Mouse (Mus musculus): ENCODE data around the gene Jak2. TPM values are rescaled to one million over a fixed set of nuclear protein-coding genes. Genes with fewer than 3 reads are reported as not detected.

Jak2 gene
- polyA plus RNA-seq, 1 experiment from 2014 or later, result 11.7 TPM

- Histone ChIP-seq H3K4me2 (replicated peaks) (no peak overlapping the region), H3K9me3 (replicated peaks) (no peaks in the 10 kb centered on the region), H3K4me3 (replicated peaks) (no peak overlapping the region), H3K4me1 (no peaks in the 10 kb centered on the region), H3K27me3 (no peaks in the 10 kb centered on the region), H3K9ac (no peak overlapping the region), H3K27ac (replicated peaks) (no peak overlapping the region), H3K36me3 (peaks cover 9% of the 10 kb centered on the region)
- no peak for ATAC-seq (ENCODE audit: insufficient number of reproducible peaks, low FRiP score, low TSS enrichment, low read depth)
- WGBS, result 87% methylated on average over 3 of the region's 3 CpGs
Observed at GRCm38 (mm10) chr19:29272011-29272809, 20.6 kb downstream of the Jak2 start.

- Histone ChIP-seq H3K9me3 (replicated peaks) (no peaks in the 10 kb centered on the region), H3K9ac (no peak overlapping the region), H3K36me3 (peaks cover 25% of the 10 kb centered on the region), H3K4me3 (replicated peaks) (no peak overlapping the region), H3K27me3 (no peaks in the 10 kb centered on the region), H3K27ac (replicated peaks) (no peak overlapping the region), H3K4me1 (no peaks in the 10 kb centered on the region), H3K4me2 (replicated peaks) (no peak overlapping the region)
- WGBS, result 96% methylated on average over 4 of the region's 4 CpGs
- no peak for ATAC-seq (ENCODE audit: insufficient number of reproducible peaks, low FRiP score, low TSS enrichment, low read depth)
Observed at GRCm38 (mm10) chr19:29276414-29276813, 24.8 kb downstream of the Jak2 start.

- Histone ChIP-seq H3K27me3 (no peaks in the 10 kb centered on the region), H3K4me2 (replicated peaks) (no peak overlapping the region)
- WGBS, result 76% methylated on average over 6 of the region's 6 CpGs
Observed at GRCm38 (mm10) chr19:29278944-29279587, 27.4 kb downstream of the Jak2 start.

GRCm38 (mm10) chr19:29285451-29285869 is 33.8 kb downstream of the Jak2 start:
- no peak for ATAC-seq (ENCODE audit: insufficient number of reproducible peaks, low FRiP score, low TSS enrichment, low read depth)
- H3K27me3 ChIP-seq, result no peaks in the 10 kb centered on the region
- no peak overlapping the region for H3K27ac ChIP-seq (replicated peaks)
- H3K9me3 ChIP-seq (replicated peaks), result no peaks in the 10 kb centered on the region
- no peak overlapping the region for H3K9ac ChIP-seq
- peaks cover 30% of the 10 kb centered on the region for H3K36me3 ChIP-seq
- no peak overlapping the region for H3K4me3 ChIP-seq (replicated peaks)
- H3K4me1 ChIP-seq, result no peaks in the 10 kb centered on the region
- 45% methylated on average over 7 of the region's 7 CpGs for WGBS
- H3K4me2 ChIP-seq (replicated peaks), result no peak overlapping the region

More at GRCm38 (mm10) chr19:29278944-29279587, 27.4 kb downstream of the Jak2 start:
- Histone ChIP-seq H3K27ac (replicated peaks) (no peak overlapping the region), H3K9me3 (replicated peaks) (no peaks in the 10 kb centered on the region), H3K36me3 (peaks cover 32% of the 10 kb centered on the region), H3K4me3 (replicated peaks) (no peak overlapping the region), H3K9ac (no peak overlapping the region), H3K4me1 (no peaks in the 10 kb centered on the region)
- ATAC-seq (ENCODE audit: insufficient number of reproducible peaks, low FRiP score, low TSS enrichment, low read depth), result no peak

- Histone ChIP-seq H3K36me3 (peaks cover 36% of the 10 kb centered on the region), H3K4me2 (replicated peaks) (no peak overlapping the region), H3K4me1 (no peaks in the 10 kb centered on the region), H3K27ac (replicated peaks) (no peak overlapping the region), H3K9me3 (replicated peaks) (no peaks in the 10 kb centered on the region), H3K27me3 (no peaks in the 10 kb centered on the region), H3K9ac (no peak overlapping the region), H3K4me3 (replicated peaks) (no peak overlapping the region)
- 59% methylated on average over 8 of the region's 8 CpGs for WGBS
- no peak for ATAC-seq (ENCODE audit: insufficient number of reproducible peaks, low FRiP score, low TSS enrichment, low read depth)
Observed at GRCm38 (mm10) chr19:29287863-29288262, 36.2 kb downstream of the Jak2 start.

GRCm38 (mm10) chr19:29291532-29291931 is 39.9 kb downstream of the Jak2 start:
- Histone ChIP-seq H3K4me3 (replicated peaks) (no peak overlapping the region), H3K27me3 (no peaks in the 10 kb centered on the region), H3K36me3 (peaks cover 38% of the 10 kb centered on the region), H3K9ac (no peak overlapping the region), H3K4me1 (no peaks in the 10 kb centered on the region), H3K27ac (replicated peaks) (no peak overlapping the region), H3K9me3 (replicated peaks) (no peaks in the 10 kb centered on the region), H3K4me2 (replicated peaks) (no peak overlapping the region)
- no peak for ATAC-seq (ENCODE audit: insufficient number of reproducible peaks, low FRiP score, low TSS enrichment, low read depth)
- WGBS, result 76% methylated on average over 14 of the region's 14 CpGs

- no peak overlapping the region for H3K4me2 ChIP-seq (replicated peaks)
- no peak for ATAC-seq (ENCODE audit: insufficient number of reproducible peaks, low FRiP score, low TSS enrichment, low read depth)
- no peaks in the 10 kb centered on the region for H3K9me3 ChIP-seq (replicated peaks)
- H3K27ac ChIP-seq (replicated peaks), result no peak overlapping the region
- H3K9ac ChIP-seq, result no peak overlapping the region
- no peaks in the 10 kb centered on the region for H3K4me1 ChIP-seq
- 74% methylated on average over 4 of the region's 4 CpGs for WGBS
- H3K36me3 ChIP-seq, result peaks cover 41% of the 10 kb centered on the region
- no peaks in the 10 kb centered on the region for H3K27me3 ChIP-seq
- no peak overlapping the region for H3K4me3 ChIP-seq (replicated peaks)
Observed at GRCm38 (mm10) chr19:29292546-29292945, 40.9 kb downstream of the Jak2 start.

GRCm38 (mm10) chr19:29294756-29295155 is 43.1 kb downstream of the Jak2 start:
- Histone ChIP-seq H3K9me3 (replicated peaks) (no peaks in the 10 kb centered on the region), H3K4me1 (no peaks in the 10 kb centered on the region), H3K27me3 (no peaks in the 10 kb centered on the region), H3K36me3 (peaks cover 45% of the 10 kb centered on the region), H3K4me2 (replicated peaks) (no peak overlapping the region), H3K4me3 (replicated peaks) (no peak overlapping the region), H3K27ac (replicated peaks) (no peak overlapping the region; the same call in 1 of the 2 replicates), H3K9ac (no peak overlapping the region)
- ATAC-seq (ENCODE audit: insufficient number of reproducible peaks, low FRiP score, low TSS enrichment, low read depth), result no peak
- 16% methylated on average over 2 of the region's 2 CpGs for WGBS

GRCm38 (mm10) chr19:29296166-29296565 is 44.5 kb downstream of the Jak2 start:
- H3K4me3 ChIP-seq (replicated peaks), result no peak overlapping the region
- no peaks in the 10 kb centered on the region for H3K27me3 ChIP-seq
- no peak for ATAC-seq (ENCODE audit: insufficient number of reproducible peaks, low FRiP score, low TSS enrichment, low read depth)
- H3K9me3 ChIP-seq (replicated peaks), result no peaks in the 10 kb centered on the region
- no peak overlapping the region for H3K9ac ChIP-seq
- no peaks in the 10 kb centered on the region for H3K4me1 ChIP-seq
- peaks cover 57% of the 10 kb centered on the region for H3K36me3 ChIP-seq
- no peak overlapping the region for H3K4me2 ChIP-seq (replicated peaks)
- H3K27ac ChIP-seq (replicated peaks), result no peak overlapping the region

GRCm38 (mm10) chr19:29297366-29297765 is 45.7 kb downstream of the Jak2 start:
- 94% methylated on average over 1 of the region's 1 CpGs for WGBS
- H3K4me1 ChIP-seq, result no peaks in the 10 kb centered on the region
- H3K27me3 ChIP-seq, result no peaks in the 10 kb centered on the region
- ATAC-seq (ENCODE audit: insufficient number of reproducible peaks, low FRiP score, low TSS enrichment, low read depth), result no peak
- H3K36me3 ChIP-seq, result peaks cover 52% of the 10 kb centered on the region
- no peaks in the 10 kb centered on the region for H3K9me3 ChIP-seq (replicated peaks)
- H3K4me2 ChIP-seq (replicated peaks), result no peak overlapping the region
- no peak overlapping the region for H3K27ac ChIP-seq (replicated peaks)
- no peak overlapping the region for H3K4me3 ChIP-seq (replicated peaks)
- H3K9ac ChIP-seq, result no peak overlapping the region

- Histone ChIP-seq H3K9ac (no peak overlapping the region), H3K4me3 (replicated peaks) (no peak overlapping the region), H3K27me3 (no peaks in the 10 kb centered on the region), H3K4me1 (no peaks in the 10 kb centered on the region), H3K27ac (replicated peaks) (no peak overlapping the region), H3K4me2 (replicated peaks) (no peak overlapping the region), H3K36me3 (peaks cover 51% of the 10 kb centered on the region), H3K9me3 (replicated peaks) (no peaks in the 10 kb centered on the region)
- ATAC-seq (ENCODE audit: insufficient number of reproducible peaks, low FRiP score, low TSS enrichment, low read depth), result no peak
- 83% methylated on average over 13 of the region's 13 CpGs for WGBS
Observed at GRCm38 (mm10) chr19:29300919-29301318, 49.3 kb downstream of the Jak2 start.
